Mouse (Mus musculus): ENCODE results near the gene Zfp334. TPM values are rescaled to one million over a fixed set of nuclear protein-coding genes. Genes with fewer than 3 reads are reported as not detected.

Gene Zfp334
- total RNA-seq (2021): 5.3 and 6.3 TPM in 2 replicates
- long read RNA-seq, full-length matches to known transcripts: 3 of 5 reads
- long read RNA-seq, partial matches to known transcripts: 0 of 5 reads
- long read RNA-seq, other reads (novel, unspliced or antisense): 2 of 5 reads

DNA sequence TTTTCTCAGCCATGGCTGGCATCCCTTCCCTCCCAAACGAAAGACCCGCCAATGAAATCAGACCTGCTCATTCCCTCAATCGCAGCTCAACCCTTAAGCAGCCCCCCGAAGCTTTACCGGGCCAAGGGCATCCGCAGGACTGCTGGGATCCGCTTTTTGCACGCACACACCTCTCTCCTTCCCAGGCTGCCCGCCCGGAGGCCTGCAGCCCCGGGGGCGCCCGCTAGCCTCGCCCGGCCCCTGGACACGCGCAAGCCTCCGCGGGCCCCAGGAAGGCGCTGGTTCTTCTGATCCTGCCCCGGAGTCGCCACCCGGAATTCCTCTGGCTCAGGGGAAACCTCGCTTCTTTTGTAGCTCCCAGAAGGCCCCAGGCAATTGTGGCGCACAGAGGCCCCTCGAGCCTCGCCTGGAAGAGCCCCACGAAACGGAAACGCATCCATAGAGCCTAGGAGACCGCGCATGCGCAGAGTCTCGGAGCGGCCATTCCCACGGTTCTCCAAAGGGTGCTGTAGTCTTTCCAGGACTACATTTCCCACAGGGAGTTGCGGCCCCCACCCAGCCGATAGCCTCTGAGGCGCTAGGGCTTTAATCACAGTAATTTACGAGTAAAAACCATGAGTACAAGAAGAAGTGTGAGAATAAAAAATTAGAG lies at the start of gene Zfp334:
Gene Zfp334, minus strand, starts transcription at position 416 of the 652 bp plus-strand sequence.
- DNase-seq: peak; percentile 96

- no peak for DNase-seq
Observed at GRCm38 (mm10) chr2:165428694-165429093, 40.6 kb upstream of the Zfp334 start.

GRCm38 (mm10) chr2:165420195-165420594 lies 32.1 kb upstream of the Zfp334 start:
- DNase-seq: no peak

- DNase-seq: no peak
Observed at GRCm38 (mm10) chr2:165419670-165420111, 31.6 kb upstream of the Zfp334 start.

GRCm38 (mm10) chr2:165418577-165418976 lies 30.5 kb upstream of the Zfp334 start:
- no peak for DNase-seq

- peak; percentile 40 for DNase-seq
Observed at GRCm38 (mm10) chr2:165417291-165417690, 29.2 kb upstream of the Zfp334 start.

GRCm38 (mm10) chr2:165415795-165416194 lies 27.7 kb upstream of the Zfp334 start:
- DNase-seq: no peak

GRCm38 (mm10) chr2:165415141-165415721 lies 27.2 kb upstream of the Zfp334 start:
- no peak for DNase-seq

GRCm38 (mm10) chr2:165414321-165414720 lies 26.3 kb upstream of the Zfp334 start:
- DNase-seq: no peak

- DNase-seq: no peak
Observed at GRCm38 (mm10) chr2:165413884-165414283, 25.8 kb upstream of the Zfp334 start.

- DNase-seq: peak; percentile 86
Observed at GRCm38 (mm10) chr2:165407700-165408301, 19.7 kb upstream of the Zfp334 start.

- DNase-seq: peak; percentile 56
Observed at GRCm38 (mm10) chr2:165405351-165405750, 17.3 kb upstream of the Zfp334 start.

DNA sequence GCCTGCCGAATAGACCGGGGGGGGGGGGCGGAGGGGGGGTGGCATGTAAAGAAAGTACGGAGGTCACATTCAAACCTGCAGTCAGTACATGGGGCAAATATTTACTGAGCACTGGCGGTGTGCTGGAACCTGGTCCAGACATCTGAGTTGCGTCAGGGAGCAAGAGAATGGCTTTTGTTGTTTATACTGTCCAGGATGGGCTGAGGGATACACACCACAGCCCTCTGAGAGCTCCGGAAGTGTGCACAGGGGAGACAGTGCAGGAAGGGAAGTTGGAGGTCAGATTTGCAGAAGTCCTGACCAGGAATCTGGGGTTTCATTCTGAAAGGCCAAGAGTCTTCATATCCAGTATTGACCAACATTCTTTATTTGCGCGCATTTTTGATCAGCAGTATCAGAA lies 16.9 kb upstream of the Zfp334 start:
- DNase-seq: no peak

DNA sequence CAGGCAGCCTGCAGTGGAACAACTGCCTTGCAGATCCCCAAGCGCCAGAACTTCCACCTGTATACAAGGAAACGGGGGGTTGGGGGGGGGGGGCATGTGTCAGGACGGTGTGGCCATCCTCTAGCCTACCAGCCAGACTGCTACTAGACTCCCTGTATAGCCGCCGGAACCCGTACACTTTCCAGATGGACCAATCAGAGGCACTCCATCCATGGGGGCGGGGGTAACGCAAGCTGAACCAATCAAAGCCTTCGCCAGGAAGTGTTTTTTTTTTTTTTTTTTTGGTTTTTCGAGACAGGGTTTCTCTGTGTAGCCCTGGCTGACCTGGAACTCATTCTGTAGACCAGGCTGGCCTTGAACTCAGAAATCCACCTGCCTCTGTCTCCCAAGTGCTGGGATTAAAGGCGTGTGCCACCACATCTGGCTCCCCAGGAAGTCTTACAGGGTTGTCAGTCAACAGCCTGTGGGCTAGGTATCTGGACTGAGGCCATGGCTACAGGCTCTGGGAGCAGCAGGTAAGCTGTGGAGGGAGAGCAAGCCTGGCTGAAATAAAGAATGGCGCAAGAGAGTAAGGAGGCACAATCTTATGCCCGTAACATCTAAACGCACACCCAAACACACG lies 10.2 kb upstream of the Zfp334 start:
- DNase-seq: no peak

GRCm38 (mm10) chr2:165397502-165398163 lies 9.6 kb upstream of the Zfp334 start:
- DNase-seq: peak; percentile 21

DNA sequence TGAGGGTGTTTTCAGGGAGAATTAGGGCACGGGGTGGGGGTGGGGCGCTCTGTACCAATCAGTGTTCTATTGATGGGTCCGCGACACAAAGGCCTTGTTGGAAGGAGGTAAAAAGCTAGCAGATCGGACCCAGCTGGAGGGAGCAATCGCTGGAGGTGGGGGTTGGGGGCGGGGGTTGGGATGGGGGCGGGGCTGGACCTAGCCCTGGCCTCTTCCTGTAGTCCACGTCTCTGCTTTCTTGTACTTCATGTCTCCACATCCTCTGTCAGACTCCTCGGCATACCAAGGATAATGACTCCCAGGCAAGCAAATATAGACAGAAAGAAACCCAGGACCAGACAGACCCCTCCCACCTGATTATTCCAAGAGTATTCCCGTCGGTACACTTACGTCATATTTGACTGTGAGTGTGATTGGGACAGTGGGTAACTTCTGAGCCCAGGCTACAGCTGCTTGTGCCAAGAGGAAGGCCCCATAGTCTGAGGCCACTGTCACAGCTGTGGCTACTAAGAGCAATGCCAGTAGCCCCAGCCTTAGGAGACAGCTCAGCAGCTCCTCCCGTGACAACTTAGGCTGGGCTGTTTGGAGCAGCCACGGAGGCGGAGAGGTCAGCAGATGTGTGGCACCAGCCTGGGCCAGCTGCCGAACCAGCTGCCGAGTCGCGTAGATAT lies 8.9 kb upstream of the Zfp334 start:
- no peak for DNase-seq

- no peak for DNase-seq
Observed at GRCm38 (mm10) chr2:165392156-165392555, 4.1 kb upstream of the Zfp334 start.

DNA sequence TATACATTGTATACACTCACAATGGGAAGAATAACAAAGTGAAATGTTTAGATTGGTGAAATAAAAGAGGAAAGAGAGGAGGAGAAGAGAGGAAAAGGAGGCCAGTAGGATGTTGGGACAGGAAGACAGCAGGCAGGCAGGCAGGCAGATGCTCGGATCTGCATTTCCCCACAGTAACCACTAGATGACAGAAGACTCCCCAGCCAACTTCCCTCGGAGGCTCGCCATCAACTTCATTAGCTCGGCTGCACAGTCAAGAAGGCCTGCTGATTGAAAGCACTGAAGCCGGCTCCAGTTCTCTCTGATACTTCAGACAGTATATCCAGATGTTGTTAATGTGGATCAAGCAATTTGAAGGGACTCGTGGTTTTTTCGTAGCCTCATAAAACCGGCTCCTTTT lies 3.5 kb upstream of the Zfp334 start:
- DNase-seq: peak; percentile 46

DNA sequence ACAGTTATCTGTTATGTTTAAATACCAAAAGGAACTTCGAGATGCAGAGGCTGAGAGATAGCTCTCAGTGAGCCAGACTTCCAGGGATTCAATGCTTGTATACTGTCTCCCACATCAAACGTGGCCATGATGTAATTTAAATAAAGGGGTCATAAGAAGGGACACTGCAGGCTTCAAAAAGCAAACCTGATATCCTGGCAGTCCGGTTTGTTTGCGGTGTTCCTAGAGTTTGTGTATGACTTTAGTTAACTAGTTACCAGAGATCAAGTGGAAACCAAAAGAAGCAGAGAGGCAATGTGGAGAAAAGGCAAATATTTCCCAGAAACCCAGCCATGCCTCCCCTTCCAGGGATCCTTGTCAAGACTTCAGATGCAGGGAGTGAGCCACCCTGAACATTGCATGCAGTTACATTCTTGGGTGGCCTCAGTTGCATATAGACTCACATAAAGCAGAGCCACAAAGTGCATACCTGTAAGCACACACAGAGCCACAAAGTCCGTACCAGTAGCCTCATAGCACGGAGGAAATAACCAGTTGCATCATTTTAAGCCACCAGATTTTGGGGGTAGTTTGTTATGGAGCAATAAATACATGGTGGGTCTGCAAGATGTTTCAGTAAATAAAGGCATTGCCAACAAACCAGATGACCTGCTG lies 1.4 kb upstream of the Zfp334 start:
- DNase-seq: no peak

DNA sequence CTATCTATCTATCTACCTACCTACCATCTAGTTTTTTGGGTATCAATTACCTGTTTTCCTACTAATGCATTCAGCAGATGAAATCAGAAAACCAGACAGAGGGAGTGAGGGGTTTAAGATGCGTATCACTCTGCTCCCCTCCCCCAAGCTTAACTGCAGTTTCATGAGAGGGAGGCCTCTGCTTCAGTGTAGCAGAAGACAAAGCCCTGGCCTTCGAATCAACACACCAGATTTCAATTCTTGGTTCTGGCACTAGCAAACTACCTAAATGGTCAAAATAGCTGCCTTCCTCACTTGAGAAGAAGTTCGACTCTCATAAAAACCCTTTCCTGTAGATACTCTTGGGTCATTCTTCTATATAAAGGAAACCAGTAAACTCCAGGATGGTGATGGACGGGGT lies 689 bp downstream of the Zfp334 start:
- DNase-seq: no peak

DNA sequence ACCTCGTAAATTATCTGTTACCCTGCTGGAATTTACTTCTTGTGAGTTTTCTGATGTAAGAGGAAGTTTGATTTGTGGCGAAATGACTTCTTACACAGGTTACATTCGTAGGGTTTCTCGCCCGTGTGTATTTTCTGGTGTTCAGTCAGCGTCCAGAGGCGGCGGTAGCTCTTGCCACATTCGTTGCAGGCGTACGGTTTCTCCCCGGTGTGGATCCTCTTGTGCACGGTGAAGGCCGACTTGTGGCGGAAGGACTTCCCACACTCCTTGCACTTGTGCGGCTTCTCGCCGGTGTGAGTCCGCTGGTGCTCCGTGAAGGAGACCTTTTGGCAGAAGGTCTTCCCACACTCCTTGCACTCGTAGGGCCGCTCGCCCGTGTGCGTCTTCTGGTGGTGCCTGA lies 8.0 kb downstream of the Zfp334 start:
- DNase-seq: no peak

All from adrenal gland, postnatal 25 days (tissue).